Mouse (Mus musculus) kidney, postnatal 10 days (tissue): Measurements from ENCODE around the gene Nagk.
"Not testable (repeated sequence)": the region's sequence is repeated elsewhere in the genome, so short reads cannot be mapped to it uniquely, and the experiment has no call there.

Experiments used
- DNase-seq: peaks from one replicate; pipeline ENCODE4 v3.0.0; 2021; ENCODE audit warnings: mixed read lengths

Gene Nagk

DNA sequence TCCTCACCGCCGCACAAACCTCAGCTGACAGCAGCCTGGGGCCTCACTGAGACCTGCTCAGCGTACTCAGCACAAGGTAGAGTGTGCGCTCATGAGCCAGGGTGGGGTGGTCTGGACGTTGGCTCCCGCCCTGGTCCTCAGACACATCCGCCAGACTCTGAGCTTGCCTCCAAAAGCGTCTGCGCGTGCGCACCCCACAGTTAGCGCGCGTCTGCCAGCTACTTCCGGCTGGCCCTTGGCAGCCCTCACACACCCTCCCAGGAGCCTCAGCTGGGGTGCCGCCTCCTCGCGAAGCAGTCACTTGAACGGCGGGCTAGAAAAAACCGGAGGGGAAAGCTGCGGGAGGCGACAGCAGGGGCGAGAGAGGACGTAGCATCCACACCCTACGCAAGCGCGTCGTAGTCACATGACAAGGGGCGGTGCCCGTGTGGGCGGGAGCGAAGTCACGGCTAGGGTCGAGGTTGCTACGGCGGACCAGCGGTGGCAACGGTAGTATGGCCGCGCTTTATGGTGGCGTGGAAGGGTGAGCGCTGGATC lies at the start of gene Nagk:
Nagk (plus strand) TSS at position 223 of the 537 bp plus-strand sequence.
- DNase-seq = peak; percentile 96

DNA sequence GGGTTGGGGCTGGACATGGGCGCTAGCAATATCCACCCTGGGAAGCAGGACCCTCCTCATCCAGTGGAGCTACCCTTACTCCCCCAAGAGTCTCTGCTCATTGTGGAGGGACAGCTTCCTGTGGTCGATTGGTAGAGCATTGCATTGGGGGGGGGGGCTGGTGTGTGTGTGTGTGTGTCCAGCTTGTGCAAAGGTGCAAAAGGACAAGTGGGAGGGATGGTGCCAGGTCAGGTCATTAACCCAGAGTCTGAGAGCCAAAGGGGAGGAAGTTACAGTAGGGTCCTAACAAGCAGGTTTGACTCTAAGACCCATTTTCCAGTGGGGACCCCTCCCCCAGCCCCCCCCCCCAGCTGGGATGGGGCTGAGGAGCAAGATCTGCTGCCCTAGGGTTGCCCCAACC lies 49.3 kb upstream of the Nagk start:
- DNase-seq = no peak

GRCm38 (mm10) chr6:83749286-83749685 lies 45.5 kb upstream of the Nagk start:
- no peak for DNase-seq

- DNase-seq = peak; percentile 83
Observed at GRCm38 (mm10) chr6:83750171-83750684, 44.6 kb upstream of the Nagk start.

GRCm38 (mm10) chr6:83756051-83756450 lies 38.7 kb upstream of the Nagk start:
- no peak for DNase-seq

- no peak for DNase-seq
Observed at GRCm38 (mm10) chr6:83762344-83762743, 32.4 kb upstream of the Nagk start, which contains the start of gene Ankrd53. TSS of gene Ankrd53 (plus strand) at chr6:83762644.

DNA sequence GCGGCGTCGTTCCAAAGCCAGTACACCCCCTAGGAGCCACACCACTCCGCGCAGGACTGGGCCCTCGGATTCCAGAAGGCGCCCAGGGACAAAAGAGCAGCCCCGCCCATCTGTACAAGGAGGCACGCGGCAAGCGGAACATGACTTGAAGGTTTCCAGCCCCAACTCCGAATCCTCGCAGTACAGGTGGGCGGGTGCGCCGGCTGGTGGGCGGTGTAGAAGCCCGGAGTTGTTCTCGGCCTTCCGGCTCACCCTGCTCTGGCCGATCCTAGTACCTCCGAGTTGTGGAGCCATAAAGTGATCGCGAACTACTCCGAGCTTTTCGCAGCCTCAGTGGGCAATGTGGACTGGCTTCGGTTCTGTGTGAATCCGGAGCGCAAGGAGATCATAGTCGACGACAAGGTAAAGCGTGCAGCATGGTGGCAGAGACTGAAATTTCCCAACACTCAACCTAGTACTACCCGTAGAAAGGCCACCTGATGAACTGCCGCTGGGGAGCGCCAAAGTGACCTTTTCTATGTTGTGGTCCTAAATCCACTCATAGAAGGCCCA lies 31.8 kb upstream of the Nagk start:
- peak; percentile 64 for DNase-seq

DNA sequence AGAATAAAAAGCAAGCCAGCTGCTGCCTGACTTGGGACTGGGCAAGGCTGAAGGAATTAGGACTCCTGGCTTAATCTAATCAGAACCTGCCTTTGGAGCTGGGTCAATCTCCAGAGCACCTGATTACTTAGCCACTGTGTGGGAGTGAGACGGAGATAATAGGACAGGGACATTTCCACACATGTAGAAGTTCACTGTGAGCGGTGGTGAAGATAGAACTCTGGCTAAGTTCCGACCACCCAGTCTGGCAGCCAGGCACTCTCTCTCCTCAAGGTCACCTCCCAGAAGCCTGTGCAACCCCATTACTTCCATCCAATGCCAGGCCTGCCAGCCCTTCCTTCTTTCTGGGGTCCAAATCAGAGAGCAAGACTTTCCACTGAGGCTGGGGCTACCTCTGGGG lies 27.8 kb upstream of the Nagk start:
- DNase-seq = no peak

DNA sequence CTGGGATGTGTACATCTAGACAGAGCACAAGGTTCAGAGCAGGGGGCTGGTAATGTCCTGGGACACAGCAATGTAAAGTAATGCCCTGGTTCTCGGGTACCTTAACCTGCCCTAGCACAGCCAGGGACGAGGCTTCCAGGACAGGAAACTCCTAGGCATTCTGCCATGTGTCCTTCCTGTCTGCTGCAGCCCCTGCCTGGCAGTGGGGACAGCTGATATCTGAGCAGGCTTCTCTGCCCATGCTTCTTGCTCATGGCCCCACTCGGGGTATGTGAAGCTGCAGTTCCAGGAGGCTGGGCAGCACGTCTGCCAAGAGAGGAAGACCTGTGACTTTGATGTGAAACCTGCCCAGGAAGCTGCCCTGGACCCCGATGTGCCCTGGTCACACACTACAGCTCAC lies 26.3 kb upstream of the Nagk start:
- DNase-seq = no peak

DNA sequence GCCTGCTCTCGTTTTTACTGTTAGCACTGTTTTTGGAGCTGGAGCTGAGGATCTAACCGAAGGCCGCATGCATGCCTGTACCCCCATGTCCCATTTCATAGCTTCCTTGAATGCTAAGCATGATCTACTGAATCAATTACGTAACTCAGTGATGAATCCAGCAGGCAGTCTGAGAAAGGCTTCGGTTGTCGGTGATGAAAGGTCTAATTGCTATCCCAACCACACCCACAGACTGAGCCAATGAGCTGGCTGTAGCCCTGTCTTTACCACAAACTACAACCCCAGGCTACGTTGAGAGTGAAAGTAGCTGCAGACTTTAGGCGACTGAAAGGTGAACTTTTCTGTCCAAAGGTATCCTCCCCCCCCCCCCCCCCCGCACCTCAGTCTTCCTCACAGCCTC lies 20.7 kb upstream of the Nagk start:
- no peak for DNase-seq

DNA sequence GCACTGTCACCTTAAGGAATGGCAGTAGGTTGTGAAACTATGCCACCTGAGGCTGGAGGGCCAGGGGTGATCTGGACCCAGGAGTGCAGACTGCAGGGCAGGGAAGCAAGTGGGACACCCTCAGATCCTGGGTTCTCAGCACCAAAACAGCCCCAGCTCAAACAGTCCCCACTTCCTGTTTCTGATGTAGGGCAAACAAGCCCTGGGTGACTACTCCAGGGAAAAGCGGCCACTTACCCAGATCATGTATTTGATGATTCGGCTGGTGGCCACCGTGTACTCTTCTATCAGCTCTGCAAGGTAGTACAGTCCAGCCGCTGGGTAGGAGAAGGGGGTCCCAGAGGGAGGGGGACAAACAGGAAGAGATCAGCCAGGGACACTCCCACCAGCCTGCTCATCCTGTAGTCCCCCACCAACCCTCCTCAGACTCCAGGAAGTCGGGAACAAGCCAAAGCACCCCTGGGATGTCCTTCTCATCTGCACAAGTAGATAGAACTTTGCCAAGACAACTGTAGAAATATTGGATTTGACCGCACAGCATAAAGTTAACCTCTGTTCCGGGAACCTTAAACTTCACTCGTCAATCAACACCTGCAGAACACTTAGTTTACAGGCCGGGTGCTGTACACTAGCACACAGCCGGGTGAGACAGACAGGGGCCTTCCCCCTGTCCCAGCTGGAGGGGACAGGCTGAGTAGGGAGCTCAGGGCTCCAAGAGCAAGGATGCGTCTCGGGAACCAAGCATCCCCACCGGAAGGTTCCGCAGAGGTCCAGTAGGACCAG lies 19.8 kb upstream of the Nagk start:
- peak; percentile 34 for DNase-seq

GRCm38 (mm10) chr6:83775638-83776293 lies 19.0 kb upstream of the Nagk start, which contains the start of gene Tex261:
TSS of gene Tex261 (minus strand) at chr6:83775813.
- peak; percentile 94 for DNase-seq

DNA sequence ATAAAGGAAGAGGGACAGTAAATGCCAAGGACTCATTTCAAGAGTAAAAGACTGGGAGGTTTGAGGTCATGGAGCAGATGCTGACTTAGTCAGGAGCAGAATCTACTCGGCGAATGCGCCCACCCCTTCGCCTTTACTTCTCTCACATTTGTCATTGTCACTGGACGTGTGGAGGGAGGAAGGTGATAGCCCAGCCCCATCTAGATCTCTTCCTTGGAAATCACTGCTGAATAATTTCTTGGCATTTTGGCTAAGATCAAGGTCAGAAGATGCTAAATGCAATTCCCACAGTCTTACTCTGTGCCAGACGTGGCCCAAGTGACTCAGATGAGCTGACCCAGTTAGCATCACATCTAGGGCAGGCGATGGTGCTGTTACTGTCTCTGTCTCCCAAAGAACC lies 16.5 kb upstream of the Nagk start:
- no peak for DNase-seq

DNA sequence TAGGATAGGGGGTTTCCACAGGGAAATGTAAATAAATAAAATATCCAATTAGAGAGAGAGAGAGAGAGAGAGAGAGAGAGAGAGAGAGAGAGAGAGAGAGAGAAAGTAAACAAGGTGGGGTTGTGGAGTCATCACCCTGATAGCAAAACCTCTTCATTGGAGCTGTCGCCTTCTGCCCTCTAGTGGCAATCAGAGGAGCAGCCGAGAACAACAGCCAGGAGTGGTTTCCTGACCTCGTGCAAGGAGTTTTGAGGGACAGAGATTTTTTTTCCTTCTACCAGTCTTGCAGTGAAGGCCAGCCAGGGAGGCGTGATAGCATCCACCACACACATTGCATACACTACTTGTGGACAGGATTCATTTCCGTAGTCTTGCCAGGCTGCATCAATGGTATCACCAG lies 15.8 kb upstream of the Nagk start:
- peak; percentile 73 for DNase-seq

DNA sequence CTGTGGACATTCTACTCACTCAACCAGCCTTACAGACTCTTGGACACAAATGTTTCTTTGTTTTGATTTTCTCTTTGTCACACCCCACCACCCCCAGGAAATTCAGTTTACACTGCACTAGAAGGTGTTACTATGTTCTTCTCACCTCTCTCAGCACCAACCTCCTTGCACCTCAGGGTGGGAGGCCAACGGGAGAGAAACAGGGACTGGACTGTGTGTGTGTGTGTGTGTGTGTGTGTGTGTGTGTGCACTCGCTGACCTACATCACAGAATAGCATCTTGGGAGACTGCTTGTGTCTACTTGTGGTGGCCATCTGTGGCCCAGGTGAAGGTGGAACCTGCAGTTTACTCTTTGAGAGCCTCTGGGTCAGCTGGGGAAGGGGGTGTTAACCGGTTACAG lies 8.4 kb upstream of the Nagk start:
- DNase-seq = no peak

- DNase-seq = no peak
Observed at GRCm38 (mm10) chr6:83788554-83788953, 6.2 kb upstream of the Nagk start.

DNA sequence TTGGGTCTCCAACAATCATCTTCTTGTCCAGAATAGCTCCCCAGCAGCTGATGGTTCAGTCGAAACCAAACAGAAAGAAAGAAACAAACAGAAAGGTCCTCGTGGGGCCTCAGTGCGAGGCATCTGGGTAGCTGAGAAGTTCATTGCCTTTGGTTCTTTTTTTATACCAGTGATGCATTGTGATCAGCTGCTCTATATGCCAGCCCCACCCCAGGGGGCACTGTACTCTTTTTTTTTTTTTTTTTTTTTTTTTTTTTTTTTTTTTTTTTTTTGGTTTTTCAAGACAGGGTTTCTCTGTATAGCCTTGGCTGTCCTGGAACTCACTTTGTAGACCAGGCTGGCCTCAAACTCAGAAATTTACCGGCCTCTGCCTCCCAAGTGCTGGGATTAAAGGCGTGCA lies 4.2 kb upstream of the Nagk start:
- not testable (repeated sequence) for DNase-seq

- no peak for DNase-seq
Observed at GRCm38 (mm10) chr6:83791251-83791890, 3.4 kb upstream of the Nagk start.

- DNase-seq = peak; percentile 42
Observed at GRCm38 (mm10) chr6:83795492-83795900, 714 bp downstream of the Nagk start.

- DNase-seq = peak; percentile 28
Observed at GRCm38 (mm10) chr6:83796686-83797085, 1.9 kb downstream of the Nagk start.

DNA sequence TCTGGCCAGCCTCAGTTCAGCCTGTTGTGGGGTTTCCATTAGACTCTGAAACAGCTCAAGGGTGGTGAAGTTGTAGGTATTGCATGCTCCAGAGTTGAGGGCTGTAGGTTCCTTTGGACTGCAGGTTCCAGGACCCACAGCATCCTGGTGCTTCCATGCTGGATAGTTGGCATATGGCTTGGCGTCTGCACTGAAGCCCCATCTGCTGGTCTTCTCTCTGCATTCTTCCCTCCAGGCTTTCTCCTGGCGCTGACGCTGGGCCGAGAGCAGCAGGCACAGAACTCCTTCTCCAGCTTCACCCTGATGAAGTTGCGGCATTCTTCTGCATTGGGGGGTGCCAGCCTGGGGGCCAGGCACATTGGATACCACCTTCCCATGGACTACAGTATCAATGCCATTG lies 7.3 kb downstream of the Nagk start:
- DNase-seq = no peak

- no peak for DNase-seq
Observed at GRCm38 (mm10) chr6:83802846-83803245, 8.1 kb downstream of the Nagk start.

DNA sequence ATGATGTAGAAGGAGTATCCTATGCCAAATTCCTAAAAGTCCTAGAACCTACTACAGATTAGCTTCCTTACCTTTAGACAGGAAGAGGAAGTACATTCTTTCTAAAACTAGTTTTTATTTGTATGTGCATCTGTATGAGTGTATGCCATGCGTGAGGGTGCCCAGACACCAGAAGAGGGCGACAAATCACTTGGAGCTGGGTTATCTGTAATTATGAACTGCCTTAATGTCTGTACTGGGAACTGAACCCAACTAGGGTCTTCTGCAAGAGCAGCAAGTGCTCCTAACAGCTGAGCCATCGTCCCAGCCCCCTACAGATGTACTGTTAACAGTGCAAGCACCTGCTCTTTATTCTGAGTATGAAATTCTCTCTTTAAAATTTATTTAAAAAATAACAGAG lies 21.0 kb downstream of the Nagk start:
- DNase-seq = no peak
